Mouse (Mus musculus) skeletal muscle tissue, adult 2 months (tissue): ENCODE measurements around the gene Zfp300.

Experiments
- DNase-seq: peaks from one replicate; pipeline ENCODE4 v3.0.0-alpha.2; 2012; ENCODE audit warnings: low read depth, low spot score

Zfp300 gene

GRCm38 (mm10) chrX:21088983-21089866, at the start of gene Zfp300:
Zfp300 (minus strand) TSS chrX:21089527.
- DNase-seq: peak; percentile 65

GRCm38 (mm10) chrX:21115520-21115919, 26.2 kb upstream of the Zfp300 start, which contains the start of gene Ssxa1:
Ssxa1 (plus strand) TSS chrX:21115820.
- no peak for DNase-seq

- no peak for DNase-seq
These were observed 526 bp upstream of the Zfp300 start for GRCm38 (mm10) chrX:21089867-21090239.

GRCm38 (mm10) chrX:21088645-21088982, 713 bp downstream of the Zfp300 start:
- DNase-seq: no peak

GRCm38 (mm10) chrX:21068106-21068505, 21.2 kb downstream of the Zfp300 start, which contains the start of gene Spaca5:
Spaca5 (plus strand) TSS chrX:21068406.
- DNase-seq: no peak

GRCm38 (mm10) chrX:21062544-21062890, 26.8 kb downstream of the Zfp300 start:
- no peak for DNase-seq

GRCm38 (mm10) chrX:21061866-21062543, 27.3 kb downstream of the Zfp300 start, which contains the start of gene Zfp182:
Zfp182 (minus strand) TSS chrX:21062316.
- peak; percentile 73 for DNase-seq

GRCm38 (mm10) chrX:21061460-21061859, 27.9 kb downstream of the Zfp300 start:
- no peak for DNase-seq
